Mouse (Mus musculus) midbrain, embryonic 10.5 days (tissue): ENCODE measurements around the gene Rassf6. TPM values are rescaled to one million over a fixed set of nuclear protein-coding genes. Genes with fewer than 3 reads are reported as not detected.

Experiments
- DNase-seq: peaks from one replicate; pipeline ENCODE4 v3.0.0-alpha.2; 2017; ENCODE audit warnings: low spot score
- H3K27ac ChIP-seq: fragments of 300-500 bp; sonication (generic); replicated peaks from 2 replicates; pipeline ENCODE4 v1.5.1; 2016; ENCODE audit warnings: mild to moderate bottlenecking
- H3K27me3 ChIP-seq: fragments of 300-500 bp; sonication (generic); 2 replicates; pipeline ENCODE4 v1.6.1; 2016; ENCODE audit warnings: low read depth, mild to moderate bottlenecking; ENCODE audit not compliant: poor library complexity, severe bottlenecking
- H3K36me3 ChIP-seq: fragments of 300-500 bp; sonication (generic); 2 replicates; pipeline ENCODE4 v1.6.1; 2016; ENCODE audit warnings: mild to moderate bottlenecking, moderate library complexity
- H3K4me1 ChIP-seq: fragments of 300-500 bp; sonication (generic); 2 replicates; pipeline ENCODE4 v1.6.1; 2016
- H3K4me3 ChIP-seq: fragments of 300-500 bp; sonication (generic); 2 replicates; pipeline ENCODE4 v1.5.1; 2016; ENCODE audit warnings: mild to moderate bottlenecking, moderate library complexity
- H3K9me3 ChIP-seq: fragments of 300-500 bp; sonication (generic); replicated peaks from 2 replicates; pipeline ENCODE4 v1.6.1; 2016; ENCODE audit warnings: mild to moderate bottlenecking
- WGBS: fragments of 180-500 bp; shearing (Covaris S2); methylation state at CpG from one replicate; pipeline ENCODE4 v1.1.7; 2016; 5-methylcytosine and 5-hydroxymethylcytosine counted together
- polyA plus RNA-seq: library from polyadenylated mRNA; unstranded; fragments of >200 nt; fragmentation: Nextera tagmentation; extraction: Ambion mirVana; gene quantifications from 2 replicates; pipeline ENCODE4 v1.2.1, GENCODE M21; 2016

Gene Rassf6
- polyA plus RNA-seq, 1 experiment from 2014 or later = not detected

DNA sequence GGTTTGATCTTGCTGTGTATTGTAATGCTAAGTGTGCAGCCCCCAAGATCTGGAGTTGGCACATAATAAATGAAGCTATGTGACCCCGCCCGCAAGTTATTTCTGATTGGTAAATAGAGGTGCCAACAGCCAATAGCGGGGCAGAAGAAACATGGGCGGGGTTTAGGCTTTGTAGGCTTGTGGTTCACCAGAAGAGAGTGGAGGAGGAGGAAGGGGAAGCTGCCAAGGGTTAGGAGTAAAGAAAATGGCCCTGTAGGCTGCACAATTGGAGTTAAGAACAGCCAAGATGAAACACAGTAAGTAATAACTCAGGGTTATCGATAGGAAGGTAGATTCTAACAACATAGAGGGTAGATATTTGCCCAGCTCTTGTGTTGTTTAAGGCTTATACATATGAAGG, 53.9 kb downstream of the Rassf6 start:
- H3K36me3 ChIP-seq = no peaks in the 10 kb centered on the region
- H3K4me1 ChIP-seq = peaks cover 2% of the 10 kb centered on the region; the same call in 1 of the 2 replicates
- H3K27ac ChIP-seq = no peak overlapping the region
- H3K27me3 ChIP-seq = peaks cover 5% of the 10 kb centered on the region
- H3K9me3 ChIP-seq = no peaks in the 10 kb centered on the region
- 77% methylated on average over 5 of the region's 5 CpGs for WGBS
- DNase-seq = no peak
- no peak overlapping the region for H3K4me3 ChIP-seq

DNA sequence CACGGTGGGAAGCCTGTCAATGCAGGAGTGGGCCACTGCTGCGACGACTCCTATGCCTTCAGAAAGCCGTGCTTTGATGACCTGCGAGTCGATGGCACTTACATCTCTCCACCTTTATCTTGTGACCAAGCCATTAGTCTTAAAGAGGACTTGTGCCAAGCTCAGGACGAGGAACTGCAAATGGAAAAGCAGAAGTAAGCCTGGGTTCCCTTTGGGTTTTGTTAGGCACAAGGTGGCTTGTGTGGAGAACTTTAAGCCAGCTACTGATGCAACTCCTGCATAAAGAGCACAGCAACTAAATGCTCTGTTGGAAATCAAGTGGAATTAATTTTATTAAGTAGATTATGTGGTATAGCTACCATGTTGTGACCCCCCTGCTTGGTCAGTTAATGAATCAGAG, 55.7 kb downstream of the Rassf6 start:
- H3K4me3 ChIP-seq = no peak overlapping the region
- peaks cover 5% of the 10 kb centered on the region for H3K27me3 ChIP-seq
- H3K4me1 ChIP-seq = peaks cover 2% of the 10 kb centered on the region; the same call in 1 of the 2 replicates
- no peaks in the 10 kb centered on the region for H3K36me3 ChIP-seq
- H3K9me3 ChIP-seq = no peaks in the 10 kb centered on the region
- WGBS = 83% methylated on average over 7 of the region's 7 CpGs
- H3K27ac ChIP-seq = no peak overlapping the region
- DNase-seq = no peak

DNA sequence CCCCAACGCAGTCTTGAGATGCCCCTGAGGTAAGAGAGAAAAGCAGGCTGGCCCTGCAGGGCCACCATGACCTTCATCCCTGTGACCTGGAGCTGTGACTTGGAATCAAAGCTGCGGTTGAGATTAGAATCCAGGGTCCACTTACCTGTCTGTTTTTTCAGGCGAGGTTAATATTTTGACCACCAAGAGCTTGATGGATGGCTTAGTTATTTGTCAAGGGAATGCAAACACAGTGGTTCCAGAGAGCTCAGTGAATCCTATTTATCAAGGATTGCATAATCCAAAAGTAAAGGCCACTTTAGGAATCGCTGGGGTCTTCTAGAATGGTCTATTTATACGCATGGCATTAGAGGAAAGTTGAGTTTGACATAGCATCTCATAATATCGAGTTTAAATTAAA, 58.3 kb downstream of the Rassf6 start:
- WGBS = 91% methylated on average over 6 of the region's 6 CpGs
- DNase-seq = no peak
- no peaks in the 10 kb centered on the region for H3K36me3 ChIP-seq
- H3K4me1 ChIP-seq = 0 out of 2 replicates have a peak, but pooled peaks cover 2% of the 10 kb centered on the region
- H3K27ac ChIP-seq = no peak overlapping the region
- no peaks in the 10 kb centered on the region for H3K9me3 ChIP-seq
- no peaks in the 10 kb centered on the region for H3K27me3 ChIP-seq
- no peak overlapping the region for H3K4me3 ChIP-seq

DNA sequence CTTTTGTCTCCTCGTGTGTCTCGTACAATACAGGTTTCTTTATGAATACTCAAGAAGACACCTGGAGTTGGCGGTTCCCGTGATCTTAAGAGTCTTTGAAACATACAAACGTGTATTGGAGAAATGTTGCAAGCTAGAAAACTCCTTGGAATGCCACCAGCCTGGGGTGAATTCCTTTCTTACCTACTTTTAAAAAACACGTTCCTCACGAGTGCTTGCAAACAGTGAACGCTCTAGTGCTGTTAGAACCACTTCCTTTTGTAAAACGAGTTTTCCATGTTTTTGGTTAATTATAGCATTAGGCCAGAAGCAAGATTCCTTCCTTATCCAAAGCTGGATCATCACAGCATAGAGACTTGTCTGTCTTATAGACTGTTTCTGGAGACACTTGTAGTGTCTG, 60.9 kb downstream of the Rassf6 start:
- H3K4me1 ChIP-seq = 0 out of 2 replicates have a peak, but pooled peaks cover 2% of the 10 kb centered on the region
- H3K36me3 ChIP-seq = no peaks in the 10 kb centered on the region
- H3K27ac ChIP-seq = no peak overlapping the region
- no peak for DNase-seq
- no peak overlapping the region for H3K4me3 ChIP-seq
- no peaks in the 10 kb centered on the region for H3K27me3 ChIP-seq
- H3K9me3 ChIP-seq = no peaks in the 10 kb centered on the region
- WGBS = 89% methylated on average over 9 of the region's 9 CpGs

DNA sequence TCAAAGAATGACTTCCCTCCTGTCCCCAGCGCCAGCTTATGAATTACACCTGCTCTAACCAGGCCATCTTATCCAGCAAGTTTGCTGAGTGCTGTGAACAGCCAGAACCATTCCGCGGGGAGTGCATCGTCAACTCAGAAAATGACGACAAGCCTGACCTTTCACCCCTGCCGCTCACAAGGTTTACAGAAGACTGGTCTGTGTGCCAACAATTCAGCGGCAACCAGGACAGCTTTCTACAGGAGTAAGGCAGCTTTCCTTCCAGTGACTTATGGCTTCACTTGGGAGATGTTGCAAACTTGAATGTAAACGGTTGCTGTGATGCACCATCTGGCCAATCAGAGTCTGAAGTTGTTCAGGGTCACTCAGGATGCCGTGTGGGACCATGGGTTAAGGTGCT, 62.7 kb downstream of the Rassf6 start:
- no peaks in the 10 kb centered on the region for H3K4me1 ChIP-seq
- DNase-seq = no peak
- no peaks in the 10 kb centered on the region for H3K36me3 ChIP-seq
- H3K27ac ChIP-seq = no peak overlapping the region
- H3K9me3 ChIP-seq = no peaks in the 10 kb centered on the region
- H3K4me3 ChIP-seq = no peak overlapping the region
- 89% methylated on average over 9 of the region's 9 CpGs for WGBS
- H3K27me3 ChIP-seq = no peaks in the 10 kb centered on the region

DNA sequence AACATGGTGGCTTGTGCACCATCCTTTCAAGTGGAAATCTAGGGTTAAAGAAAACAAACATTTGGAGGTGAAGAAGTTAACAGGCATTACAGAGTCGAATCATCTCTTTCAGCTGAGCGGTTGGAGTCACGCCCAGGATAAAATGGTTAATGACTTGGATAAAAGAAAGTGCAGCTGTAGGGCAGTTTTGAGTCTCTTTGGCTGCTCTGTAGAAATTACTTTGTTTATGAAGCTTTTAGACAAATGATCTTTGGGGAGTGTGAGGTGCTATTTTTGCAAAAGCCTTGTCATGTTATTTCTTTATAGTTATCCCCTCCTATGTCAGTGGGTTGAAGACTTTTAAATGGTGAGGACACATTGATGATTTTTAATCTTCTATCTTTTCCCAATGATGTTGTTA, 69.2 kb downstream of the Rassf6 start:
- no peak for DNase-seq
- Histone ChIP-seq H3K27me3 (no peaks in the 10 kb centered on the region), H3K9me3 (no peaks in the 10 kb centered on the region), H3K27ac (no peak overlapping the region), H3K36me3 (no peaks in the 10 kb centered on the region), H3K4me1 (no peaks in the 10 kb centered on the region), H3K4me3 (no peak overlapping the region)
- WGBS = 52% methylated on average over 3 of the region's 3 CpGs

DNA sequence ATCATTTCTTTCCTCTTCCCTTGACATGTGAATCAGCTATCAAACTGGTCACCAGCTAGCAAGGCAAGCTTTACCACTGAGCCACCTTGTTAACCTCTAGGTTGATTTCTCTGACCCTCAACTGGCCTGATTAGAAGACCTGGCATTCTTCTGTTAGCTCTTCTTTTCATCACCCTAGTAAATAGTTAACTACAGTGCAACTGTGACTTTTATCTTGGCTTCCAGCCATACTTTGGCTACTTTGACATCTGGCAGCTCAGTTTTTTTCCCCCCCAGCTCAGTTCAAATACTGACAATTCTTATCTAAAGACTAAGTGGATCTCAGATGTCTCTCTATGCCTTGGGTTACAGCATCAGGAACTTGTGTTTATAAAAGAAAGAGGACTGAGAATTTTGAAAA, 72.1 kb downstream of the Rassf6 start:
- DNase-seq = no peak
- Histone ChIP-seq H3K27ac (no peak overlapping the region), H3K9me3 (no peaks in the 10 kb centered on the region), H3K4me1 (no peaks in the 10 kb centered on the region), H3K36me3 (no peaks in the 10 kb centered on the region), H3K27me3 (no peaks in the 10 kb centered on the region), H3K4me3 (no peak overlapping the region)

DNA sequence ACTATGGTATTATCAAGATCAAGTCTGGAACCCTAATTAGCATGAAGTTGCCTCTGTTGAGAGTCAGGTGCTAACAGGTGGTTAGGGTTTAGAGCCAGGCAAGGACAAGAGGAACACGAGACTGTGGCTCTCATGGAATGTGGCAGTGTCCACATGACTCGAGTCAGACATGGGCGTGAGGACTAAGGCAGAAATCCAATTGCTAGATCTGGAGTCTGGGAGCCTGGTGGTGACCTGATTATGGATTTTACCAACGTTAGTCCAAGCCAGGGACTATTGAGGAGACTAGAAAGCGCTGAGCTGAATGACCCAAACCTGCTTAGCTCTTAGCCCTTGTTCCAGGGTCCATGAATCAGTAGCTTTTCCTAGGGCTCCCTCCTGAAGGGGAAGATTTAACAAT, 72.7 kb downstream of the Rassf6 start:
- 89% methylated on average over 5 of the region's 5 CpGs for WGBS

DNA sequence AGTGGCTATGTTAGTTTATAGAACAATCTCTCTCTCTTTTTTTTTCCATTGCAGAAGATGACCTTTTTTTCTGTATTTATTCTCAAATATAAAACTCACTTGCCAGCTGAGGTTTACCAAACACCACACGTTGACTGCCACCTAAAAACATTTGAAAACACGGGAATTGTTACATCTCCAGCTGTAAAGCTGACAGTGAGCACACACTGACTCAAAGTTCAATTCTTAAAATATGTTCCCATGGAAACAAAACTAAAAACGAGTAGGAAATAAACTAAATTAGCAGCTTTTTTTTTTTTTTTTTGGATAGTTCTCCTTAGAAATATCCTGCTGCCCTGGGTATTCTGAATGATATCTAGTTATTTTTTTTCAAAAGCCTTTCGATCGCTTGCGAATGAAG, 75.3 kb downstream of the Rassf6 start:
- Histone ChIP-seq H3K4me1 (no peaks in the 10 kb centered on the region), H3K4me3 (no peak overlapping the region), H3K27ac (no peak overlapping the region), H3K27me3 (no peaks in the 10 kb centered on the region), H3K36me3 (no peaks in the 10 kb centered on the region), H3K9me3 (no peaks in the 10 kb centered on the region)
- WGBS = 88% methylated on average over 6 of the region's 6 CpGs
- DNase-seq = no peak

More for the DNA sequence above, 72.7 kb downstream of the Rassf6 start:
- Histone ChIP-seq H3K27ac (no peak overlapping the region), H3K4me1 (no peaks in the 10 kb centered on the region), H3K9me3 (no peaks in the 10 kb centered on the region), H3K27me3 (no peaks in the 10 kb centered on the region), H3K4me3 (no peak overlapping the region), H3K36me3 (no peaks in the 10 kb centered on the region)
- DNase-seq = no peak

DNA sequence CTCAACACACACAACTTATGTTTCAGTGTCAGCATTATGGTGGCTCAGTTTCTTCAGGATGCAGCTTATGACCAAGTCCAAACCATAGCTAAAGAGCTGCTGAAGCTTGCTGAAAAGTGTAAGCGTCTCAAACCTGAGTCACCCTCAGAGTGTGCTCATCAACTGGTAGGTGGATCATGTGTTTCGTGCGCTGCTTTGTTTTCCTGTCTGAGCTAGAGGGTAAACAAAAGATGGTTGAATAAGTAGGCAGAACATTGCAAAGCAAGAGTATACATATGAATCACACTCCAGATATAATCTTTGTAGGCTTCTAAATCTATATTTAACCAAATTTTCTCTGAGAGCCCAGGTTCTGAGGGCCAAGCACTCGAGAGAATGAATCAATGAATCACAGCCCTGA, 76.3 kb downstream of the Rassf6 start:
- Histone ChIP-seq H3K36me3 (no peaks in the 10 kb centered on the region), H3K4me3 (no peak overlapping the region), H3K4me1 (no peaks in the 10 kb centered on the region), H3K27me3 (no peaks in the 10 kb centered on the region), H3K27ac (no peak overlapping the region), H3K9me3 (no peaks in the 10 kb centered on the region)
- DNase-seq = no peak
- 86% methylated on average over 4 of the region's 4 CpGs for WGBS

DNA sequence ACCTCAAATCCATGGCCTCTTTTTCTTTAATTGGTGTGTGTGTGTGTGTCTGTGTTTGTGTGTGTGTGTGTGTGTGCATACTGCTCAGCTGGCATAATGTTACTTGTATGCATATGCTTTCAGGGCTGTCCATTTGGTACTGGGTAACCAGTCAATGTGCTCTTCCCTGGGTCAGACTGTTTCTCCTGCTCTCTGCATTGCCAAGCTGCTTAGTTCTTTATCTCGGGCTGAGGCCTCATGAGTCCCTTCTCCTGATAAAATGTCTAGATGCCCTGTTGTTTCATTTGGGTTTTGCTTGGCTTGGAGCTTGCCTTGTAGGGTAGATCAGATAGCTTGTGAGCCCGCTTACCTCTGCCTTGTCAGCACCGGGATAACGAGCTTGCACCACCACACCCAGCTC, 77.6 kb downstream of the Rassf6 start:
- no peaks in the 10 kb centered on the region for H3K36me3 ChIP-seq
- WGBS = 93% methylated on average over 4 of the region's 4 CpGs

DNA sequence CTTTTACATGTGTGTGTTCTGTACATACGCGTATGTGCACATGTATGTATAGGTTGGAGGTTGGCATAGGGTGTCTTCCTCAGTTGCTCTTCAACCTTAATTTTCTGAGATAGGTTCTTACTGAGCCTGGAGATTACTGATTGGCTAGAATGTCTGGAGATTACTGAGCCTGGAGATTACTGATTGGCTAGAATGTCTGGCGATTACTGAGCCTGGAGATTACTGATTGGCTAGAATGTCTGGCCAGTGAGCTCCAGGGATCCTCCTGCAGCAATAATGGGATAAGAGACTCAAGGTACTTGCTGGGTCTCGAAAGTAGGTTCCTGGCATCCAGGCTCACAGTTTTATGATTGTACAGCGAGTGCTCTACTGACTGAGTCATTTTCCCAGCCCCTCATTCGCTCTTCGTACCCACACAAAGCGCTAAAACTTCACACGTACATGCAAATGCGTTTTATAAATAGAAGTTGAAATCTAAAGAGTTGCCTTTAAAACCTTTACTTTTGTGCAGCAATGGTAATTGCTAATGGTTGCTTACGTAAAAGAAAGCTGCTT, 78.7 kb downstream of the Rassf6 start:
- Histone ChIP-seq H3K9me3 (no peaks in the 10 kb centered on the region), H3K27me3 (no peaks in the 10 kb centered on the region), H3K27ac (no peak overlapping the region), H3K4me1 (no peaks in the 10 kb centered on the region), H3K36me3 (no peaks in the 10 kb centered on the region), H3K4me3 (no peak overlapping the region)
- 92% methylated on average over 11 of the region's 11 CpGs for WGBS
- no peak for DNase-seq

More for the DNA sequence above, 77.6 kb downstream of the Rassf6 start:
- Histone ChIP-seq H3K4me1 (no peaks in the 10 kb centered on the region), H3K4me3 (no peak overlapping the region), H3K9me3 (no peaks in the 10 kb centered on the region), H3K27me3 (no peaks in the 10 kb centered on the region), H3K27ac (no peak overlapping the region)
- no peak for DNase-seq

DNA sequence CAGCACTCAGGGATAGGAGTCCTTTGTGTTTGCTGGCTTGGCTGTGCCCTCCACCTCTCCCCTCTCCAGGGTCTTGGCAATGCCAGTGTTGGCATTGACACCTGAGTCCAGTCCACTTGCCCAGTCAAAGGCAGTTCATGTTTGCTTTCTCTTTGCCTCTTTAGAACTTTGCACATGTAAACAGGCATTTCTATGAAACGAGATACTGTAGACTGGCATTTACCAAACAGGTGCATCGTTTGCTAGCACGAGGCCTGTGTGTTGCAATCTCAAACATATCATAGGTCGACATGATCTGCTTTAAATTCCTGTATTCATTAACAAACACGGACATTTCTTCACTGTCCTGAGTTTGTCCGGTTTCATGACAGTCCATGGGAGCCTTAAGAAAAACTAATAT, 79.7 kb downstream of the Rassf6 start, which contains the start of gene 5830473C10Rik:
TSS of gene 5830473C10Rik (plus strand) at position 365 of the 400 bp plus-strand sequence.
- 89% methylated on average over 6 of the region's 6 CpGs for WGBS
- DNase-seq = no peak

DNA sequence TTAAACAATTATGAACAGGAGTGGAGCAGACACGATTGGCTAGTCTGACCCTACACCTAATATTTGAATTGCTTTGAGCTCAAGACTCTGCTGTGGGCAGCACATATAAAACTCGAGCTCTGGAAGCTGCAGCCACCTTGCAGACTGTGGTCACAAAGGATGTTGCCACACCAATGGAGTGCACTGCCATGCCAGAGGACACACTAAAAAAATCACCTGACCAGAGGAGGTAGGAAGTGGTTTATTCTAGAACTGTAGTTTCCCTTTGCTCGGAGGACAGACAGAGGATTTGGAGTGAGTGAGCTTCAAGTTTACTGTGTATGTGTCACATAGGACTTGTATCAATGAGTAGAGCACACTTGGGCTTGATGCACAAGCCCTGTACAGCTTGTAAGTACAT, 84.4 kb downstream of the Rassf6 start:
- 88% methylated on average over 3 of the region's 3 CpGs for WGBS

More for the DNA sequence above, 79.7 kb downstream of the Rassf6 start, which contains the start of gene 5830473C10Rik:
- Histone ChIP-seq H3K36me3 (no peaks in the 10 kb centered on the region), H3K27ac (no peak within 1 kb of the TSS), H3K4me3 (no peak within 1 kb of the TSS), H3K4me1 (no peaks in the 10 kb centered on the region), H3K9me3 (no peaks in the 10 kb centered on the region), H3K27me3 (no peaks in the 10 kb centered on the region)

More for the DNA sequence above, 84.4 kb downstream of the Rassf6 start:
- H3K4me1 ChIP-seq = no peaks in the 10 kb centered on the region
- H3K27me3 ChIP-seq = no peaks in the 10 kb centered on the region
- H3K9me3 ChIP-seq = no peaks in the 10 kb centered on the region
- no peak overlapping the region for H3K4me3 ChIP-seq
- no peak overlapping the region for H3K27ac ChIP-seq
- no peak for DNase-seq
- H3K36me3 ChIP-seq = no peaks in the 10 kb centered on the region
